Mouse (Mus musculus) layer of hippocampus, postnatal 14 days (tissue): Measurements from ENCODE around the gene BC025920. TPM values are rescaled to one million over a fixed set of nuclear protein-coding genes. Genes with fewer than 3 reads are reported as not detected.

Experiments
- DNase-seq, 2 experiments: peaks; one replicate each; pipeline ENCODE4 v3.0.0; 2021 to 2022; ENCODE audit warnings: low spot score in 2 of 2, mixed read lengths in 1 of 2
- total RNA-seq, 2 experiments: library from RNA; stranded (reverse); gene quantifications; 2 replicates each; pipeline ENCODE4 v1.2.3; 2021

BC025920 gene
- total RNA-seq, 2 experiments from 2014 or later: 2.6 to 2.8 TPM

DNA sequence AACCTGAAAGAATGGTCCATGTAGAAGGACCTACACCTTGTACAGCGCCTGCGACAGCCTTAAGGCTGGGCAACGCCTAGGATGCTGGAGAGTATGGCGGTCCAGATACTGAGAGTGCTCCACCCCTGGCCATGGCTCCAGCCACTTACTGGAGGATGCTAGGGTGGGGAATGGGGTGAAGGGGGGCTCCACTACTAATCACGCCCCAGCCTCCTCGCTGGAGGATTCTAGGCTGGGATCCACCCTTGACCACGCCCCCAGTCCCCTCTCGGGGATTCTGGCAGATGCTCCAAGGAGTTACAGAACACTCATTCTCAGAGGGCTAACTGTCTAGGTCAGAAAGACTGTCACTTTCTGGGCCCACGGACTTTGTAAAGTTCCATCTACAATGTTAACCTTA is 33.1 kb upstream of the BC025920 start:
- no peak for DNase-seq

- DNase-seq: no peak
Measured at GRCm38 (mm10) chr10:81574081-81575056, 31.7 kb upstream of the BC025920 start, which contains the start of gene Tle2. TSS of gene Tle2 (plus strand) at chr10:81574561.

DNA sequence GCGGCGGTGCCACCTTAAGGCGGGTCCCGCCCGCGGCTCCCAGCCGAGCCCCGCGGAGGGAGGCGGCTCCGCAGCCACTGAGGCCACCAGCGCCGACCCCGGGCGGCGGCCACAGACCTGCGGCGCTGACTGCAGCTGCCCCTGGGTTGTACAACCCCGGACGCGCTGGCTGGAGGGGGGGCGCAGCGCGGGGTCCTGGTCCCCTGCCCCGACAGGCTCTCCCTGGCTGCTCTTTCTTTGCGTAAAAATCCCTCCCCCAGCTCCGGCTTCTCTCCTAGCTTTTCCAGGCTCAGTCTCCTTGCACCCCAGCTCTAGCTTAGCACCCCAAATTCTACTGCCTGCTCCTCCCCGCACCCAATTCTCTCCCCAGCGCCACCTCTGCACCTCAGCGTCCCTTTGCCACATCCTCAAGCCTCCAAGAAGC is 30.9 kb upstream of the BC025920 start:
- DNase-seq: no peak

DNA sequence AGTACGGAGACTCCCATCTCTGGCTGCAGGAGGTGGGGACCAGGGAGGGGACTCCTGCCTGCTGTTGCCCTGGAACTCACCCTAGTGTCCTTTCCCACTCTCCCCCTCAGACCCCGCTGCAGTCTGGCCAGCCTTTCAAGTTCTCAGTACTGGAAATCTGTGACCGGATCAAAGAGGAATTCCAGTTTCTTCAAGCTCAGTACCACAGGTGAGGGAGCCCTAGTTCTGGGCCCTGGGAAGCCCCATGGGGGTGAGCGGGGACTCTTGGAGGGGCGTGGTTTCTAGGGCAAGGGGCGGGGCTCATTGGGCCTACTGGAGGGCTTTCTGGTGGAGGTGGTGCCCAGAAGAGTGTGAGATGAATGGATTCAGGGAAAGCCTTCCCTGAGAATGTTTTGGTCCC is 30.4 kb upstream of the BC025920 start:
- DNase-seq: no peak

GRCm38 (mm10) chr10:81579967-81580366 is 26.1 kb upstream of the BC025920 start:
- no peak for DNase-seq

DNA sequence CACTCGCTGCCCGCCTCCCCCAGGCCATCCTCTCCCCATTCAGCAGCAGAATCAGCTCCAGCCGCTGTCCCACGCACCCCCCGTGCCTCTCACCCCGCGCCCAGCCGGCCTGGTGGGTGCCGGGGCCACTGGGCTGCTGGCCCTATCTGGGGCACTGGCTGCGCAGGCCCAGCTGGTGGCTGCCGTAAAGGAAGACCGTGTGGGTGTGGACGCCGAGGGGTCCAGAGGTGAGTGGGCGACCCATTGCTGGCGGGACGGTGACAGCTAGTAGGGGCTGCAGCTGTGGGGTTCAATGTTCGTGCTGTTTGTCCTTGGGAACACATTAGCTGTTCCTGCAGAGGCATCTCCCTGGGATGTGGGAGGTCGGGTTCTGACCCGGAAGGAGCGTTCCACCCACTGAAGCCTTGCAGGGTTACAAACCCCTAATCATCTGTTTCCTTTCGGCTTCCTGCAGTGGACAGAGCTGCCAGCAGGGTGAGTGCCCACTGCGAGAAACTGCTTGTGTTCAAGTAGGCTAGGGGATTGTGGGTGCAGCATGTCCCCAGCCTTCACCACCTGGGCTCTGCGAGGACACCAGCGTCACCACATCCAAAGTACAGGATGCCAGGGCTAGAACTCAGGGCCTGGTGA is 25.5 kb upstream of the BC025920 start:
- DNase-seq: no peak

GRCm38 (mm10) chr10:81583347-81583746 is 22.7 kb upstream of the BC025920 start:
- no peak for DNase-seq

GRCm38 (mm10) chr10:81588739-81589138 is 17.3 kb upstream of the BC025920 start:
- DNase-seq: no peak

DNA sequence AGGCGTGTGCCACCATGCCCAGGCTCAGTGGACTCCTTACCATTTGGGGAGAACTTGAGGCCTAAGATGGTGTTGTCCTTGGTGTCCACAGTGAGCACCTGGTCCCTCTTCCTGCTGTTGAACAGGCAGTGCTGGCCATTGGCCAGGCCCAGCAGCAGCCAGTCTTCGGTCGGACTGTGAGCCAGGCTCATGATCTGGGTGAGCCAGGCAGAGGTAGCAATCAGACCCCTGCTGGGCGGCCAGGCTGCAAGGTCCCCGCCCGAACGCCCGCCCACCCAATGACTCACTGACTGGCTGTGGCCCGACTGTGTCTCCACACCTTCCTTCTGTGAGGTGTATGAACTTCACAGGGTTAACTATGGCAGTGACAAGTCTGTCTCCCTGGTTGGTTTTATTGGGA is 14.2 kb upstream of the BC025920 start:
- no peak for DNase-seq

DNA sequence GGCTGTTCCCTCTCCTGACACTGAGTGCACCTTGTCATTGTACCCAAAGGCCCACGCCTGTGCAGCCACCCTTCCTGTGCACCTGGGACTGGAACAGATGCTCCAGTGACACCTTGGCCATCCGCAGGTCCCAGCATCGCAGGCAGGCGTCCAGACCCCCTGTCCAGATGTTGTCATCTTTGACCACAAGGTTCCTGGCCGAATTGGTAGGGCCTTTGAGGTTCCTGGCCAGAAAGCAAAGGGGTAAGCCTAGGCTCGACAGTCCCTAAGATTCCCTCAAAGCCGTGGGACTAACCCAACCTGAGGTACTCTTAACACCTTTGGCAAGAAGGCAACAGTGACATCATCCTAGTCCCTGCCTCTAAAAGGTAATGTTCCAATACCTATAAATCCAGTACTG is 13.4 kb upstream of the BC025920 start:
- DNase-seq: no peak

GRCm38 (mm10) chr10:81593223-81593622 is 12.8 kb upstream of the BC025920 start:
- no peak for DNase-seq

DNA sequence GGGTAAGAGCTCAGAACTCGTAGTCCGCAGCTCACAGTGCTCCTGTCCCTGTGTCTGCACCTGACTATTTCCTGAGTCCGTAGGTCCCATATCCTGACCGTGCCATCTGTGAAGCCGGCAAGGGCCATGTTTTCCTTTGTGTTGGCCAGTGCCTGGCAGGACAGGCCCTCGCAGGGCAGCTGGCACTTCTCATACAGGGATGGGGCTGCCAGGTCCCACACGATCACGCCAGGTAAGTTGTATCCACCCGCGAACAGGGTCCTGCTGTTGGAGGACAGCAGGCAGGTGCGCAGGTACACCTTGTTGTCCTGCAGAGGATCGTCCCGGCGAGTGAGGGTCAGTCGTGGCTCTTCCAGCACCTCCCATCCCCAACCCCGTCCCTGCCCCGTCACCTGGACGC is 12.1 kb upstream of the BC025920 start:
- DNase-seq: no peak

GRCm38 (mm10) chr10:81595599-81595998 is 10.5 kb upstream of the BC025920 start:
- DNase-seq: no peak

DNA sequence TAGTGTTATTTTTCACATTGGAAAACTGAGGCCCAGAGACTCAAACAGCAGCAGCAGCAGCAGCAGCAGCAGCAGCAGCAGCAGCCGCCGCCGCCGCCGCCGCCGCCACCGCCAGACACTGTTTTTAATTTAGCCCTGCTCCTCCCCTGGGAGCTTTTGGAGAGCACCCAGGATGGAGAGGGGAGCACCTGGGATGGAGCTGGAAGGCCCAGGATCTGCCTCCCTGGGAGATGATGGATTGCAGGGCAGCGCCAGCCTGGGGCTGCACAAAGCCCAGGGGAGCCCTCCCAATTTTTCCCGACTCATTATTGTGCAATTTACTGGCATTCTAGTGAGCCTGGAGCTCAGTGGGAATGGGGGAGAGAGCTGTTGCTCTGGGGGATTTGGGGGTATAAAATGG is 9.5 kb upstream of the BC025920 start:
- DNase-seq: no peak

- DNase-seq: no peak
Measured at GRCm38 (mm10) chr10:81597137-81597950, 8.7 kb upstream of the BC025920 start.

DNA sequence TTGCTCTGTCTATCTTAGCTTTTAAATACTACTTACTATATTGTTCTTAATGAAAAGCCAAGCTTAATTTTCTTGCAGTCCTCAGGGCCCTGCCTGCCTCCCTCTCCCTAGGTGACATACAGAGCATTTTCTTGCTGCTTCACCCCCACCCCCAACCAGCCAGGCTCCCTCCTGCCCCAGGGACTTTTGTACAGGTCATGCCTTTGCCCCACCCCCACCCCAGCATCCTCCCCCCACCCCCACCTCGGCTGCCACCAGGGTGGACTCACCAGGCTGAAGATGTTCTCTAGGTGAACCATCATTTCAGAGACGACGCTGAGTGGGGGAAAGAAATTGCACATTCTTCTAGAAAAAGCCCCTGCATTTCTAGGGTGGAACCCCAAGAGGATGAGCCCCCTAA is 7.7 kb upstream of the BC025920 start:
- DNase-seq: no peak

DNA sequence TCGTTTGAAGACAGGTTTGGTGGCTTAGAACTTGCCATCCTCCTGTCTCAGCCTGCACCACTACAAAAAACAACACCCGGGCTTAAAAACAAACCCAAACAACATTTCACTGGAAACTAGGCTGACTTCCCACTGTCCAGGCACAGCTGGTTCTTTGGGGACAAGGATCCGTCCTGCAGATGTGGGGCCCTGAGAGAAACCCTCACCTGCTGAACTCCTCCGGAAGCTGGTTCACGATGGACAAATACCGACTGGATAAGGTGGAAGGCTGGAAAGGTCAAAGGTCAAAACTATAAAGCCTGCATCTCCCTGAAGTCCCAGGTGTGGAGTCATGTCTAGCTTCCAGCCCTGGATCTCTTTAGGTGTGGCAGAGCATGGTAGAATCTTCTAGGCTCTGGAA is 7.2 kb upstream of the BC025920 start:
- DNase-seq: no peak

DNA sequence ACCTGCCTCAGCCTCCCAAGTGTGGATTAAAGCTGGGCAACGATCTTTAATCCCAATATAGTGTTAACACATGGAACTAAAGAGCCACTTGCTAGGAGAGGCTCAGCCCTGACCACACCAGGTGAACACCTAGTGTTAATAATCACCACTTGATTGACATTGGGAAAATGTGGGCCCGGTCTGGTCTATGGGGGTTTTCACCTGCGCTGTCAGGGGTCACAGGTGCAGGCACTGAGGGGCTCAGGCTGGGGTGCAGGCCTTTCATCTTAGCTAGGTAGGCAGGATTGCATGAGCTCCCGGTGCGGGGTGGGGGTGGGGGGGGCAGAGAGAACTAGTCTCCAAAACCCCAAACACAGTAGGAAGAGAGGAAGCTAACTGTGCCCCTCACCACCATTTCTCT is 6.4 kb upstream of the BC025920 start:
- DNase-seq: no peak

DNA sequence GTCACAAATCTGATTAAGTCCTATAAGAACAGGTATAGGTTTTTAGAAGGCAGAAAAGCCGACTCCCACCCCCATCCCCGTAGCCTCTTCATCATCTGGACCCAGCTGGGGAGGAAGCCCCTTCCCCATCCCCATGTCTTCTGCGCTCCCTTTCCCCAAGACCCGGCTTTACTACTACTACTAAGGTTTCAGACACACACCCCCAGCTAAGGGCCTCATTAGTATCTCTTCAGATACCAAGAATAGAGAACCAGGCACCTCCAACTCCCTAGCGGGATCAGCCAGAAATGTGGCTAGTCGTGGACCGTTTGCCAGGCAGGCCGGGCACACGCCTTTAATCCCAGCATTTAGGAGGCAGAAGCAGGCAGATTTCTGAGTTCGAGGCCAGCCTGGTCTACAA is 6.0 kb upstream of the BC025920 start:
- DNase-seq: no peak

DNA sequence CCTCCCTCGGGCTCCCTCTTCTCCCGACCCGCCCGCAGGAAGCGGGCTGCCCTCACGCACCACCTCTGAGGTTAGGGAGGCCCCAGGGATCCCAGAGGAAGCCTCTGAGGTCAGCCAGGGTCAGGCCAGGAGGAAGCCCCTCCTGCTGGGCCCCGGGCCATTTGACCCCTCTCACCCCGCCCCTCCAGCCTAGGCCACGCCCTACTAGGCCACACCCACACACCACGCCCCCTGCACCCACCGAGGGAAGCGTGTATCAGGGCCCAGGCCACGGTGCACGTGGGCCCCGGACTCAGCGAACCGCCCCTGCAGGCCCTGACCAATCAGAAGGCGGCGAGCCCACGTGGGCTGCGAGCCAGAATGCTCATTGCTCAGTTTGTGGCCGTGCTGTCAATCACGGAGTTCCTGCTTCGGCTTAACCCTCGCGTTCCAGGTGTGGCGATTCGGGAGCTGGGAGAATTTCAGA is 5.3 kb upstream of the BC025920 start, which contains the start of gene Tle6:
Gene Tle6 (minus strand): TSS at position 336 of the 466 bp plus-strand sequence.
- DNase-seq: peak; percentile 88 to 95

DNA sequence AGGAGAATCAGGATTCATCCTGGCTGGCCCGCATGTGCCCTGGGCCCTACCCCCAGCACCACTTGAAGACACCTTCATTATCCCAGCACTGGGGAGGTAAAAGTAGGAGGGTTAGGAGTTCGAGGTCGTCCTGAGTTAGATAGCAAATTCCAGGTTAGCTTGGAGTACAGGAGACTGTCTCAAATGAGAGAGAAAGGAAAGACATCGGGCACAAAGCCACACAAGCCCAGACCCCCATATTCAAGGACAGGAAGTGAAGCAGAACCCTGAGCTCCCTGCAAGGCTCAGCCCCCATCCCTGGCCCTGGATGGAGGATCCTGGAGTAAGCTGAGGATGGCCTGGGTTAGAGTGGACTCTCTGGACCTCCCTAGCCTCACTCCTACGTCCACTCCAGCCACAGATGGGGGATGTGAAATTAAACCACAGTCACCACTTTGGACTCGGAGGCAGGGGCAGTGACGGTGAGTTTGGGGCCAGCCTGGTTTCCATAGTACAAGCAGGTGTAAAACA is 4.6 kb upstream of the BC025920 start:
- DNase-seq: no peak
